Mouse (Mus musculus): Measurements from ENCODE around the gene Dgki.
A peak's percentile ranks its signal among the peaks of the same experiment; 100 is the strongest.

Dgki gene

GRCm38 (mm10) chr6:37060114-37060513 lies 239.9 kb downstream of the Dgki start:
- DNase-seq (ENCODE audit: low spot score) = no peak

DNA sequence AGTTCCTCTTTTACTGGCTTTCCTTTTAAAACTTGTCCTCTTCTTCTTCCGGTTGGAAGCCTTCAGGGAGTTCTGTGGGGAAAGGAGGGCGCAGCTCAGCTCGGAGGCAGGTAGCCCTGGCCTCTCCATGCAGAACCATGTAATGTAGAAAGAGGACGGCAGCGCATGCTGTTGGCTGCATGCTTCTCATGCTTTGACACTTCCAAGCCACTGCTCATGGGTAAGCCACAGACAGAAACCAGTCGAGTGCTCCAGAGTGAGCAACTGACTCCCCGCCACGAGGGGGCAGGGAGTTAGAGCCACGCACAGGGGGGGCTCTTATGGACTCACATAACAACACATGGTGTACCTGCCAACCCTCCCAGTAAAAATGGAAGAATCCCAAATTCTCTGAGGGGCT lies 242.0 kb downstream of the Dgki start:
- DNase-seq (ENCODE audit: low spot score) = no peak

- no peak for DNase-seq (ENCODE audit: low spot score)
These were observed 242.4 kb downstream of the Dgki start for GRCm38 (mm10) chr6:37057536-37057935.

DNA sequence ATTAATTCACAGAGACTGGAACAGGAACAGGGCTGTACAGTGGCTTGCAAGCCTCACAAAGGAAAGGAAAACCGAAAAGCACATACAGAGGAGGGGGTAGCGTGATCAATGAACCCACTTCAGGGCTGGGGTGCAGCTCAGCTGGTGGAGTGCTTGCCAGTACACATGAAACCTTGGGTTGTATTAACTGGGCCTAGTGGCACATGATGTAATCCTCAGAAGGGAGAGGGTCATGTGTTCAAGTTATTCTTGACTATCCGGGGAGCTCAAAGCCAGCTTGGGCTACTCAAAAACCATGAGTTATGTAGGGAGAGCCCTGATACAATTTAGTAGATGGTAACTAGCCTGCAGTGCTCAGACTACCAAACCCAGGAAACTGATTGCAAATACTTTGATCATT lies 244.3 kb downstream of the Dgki start:
- no peak for DNase-seq (ENCODE audit: low spot score)

DNA sequence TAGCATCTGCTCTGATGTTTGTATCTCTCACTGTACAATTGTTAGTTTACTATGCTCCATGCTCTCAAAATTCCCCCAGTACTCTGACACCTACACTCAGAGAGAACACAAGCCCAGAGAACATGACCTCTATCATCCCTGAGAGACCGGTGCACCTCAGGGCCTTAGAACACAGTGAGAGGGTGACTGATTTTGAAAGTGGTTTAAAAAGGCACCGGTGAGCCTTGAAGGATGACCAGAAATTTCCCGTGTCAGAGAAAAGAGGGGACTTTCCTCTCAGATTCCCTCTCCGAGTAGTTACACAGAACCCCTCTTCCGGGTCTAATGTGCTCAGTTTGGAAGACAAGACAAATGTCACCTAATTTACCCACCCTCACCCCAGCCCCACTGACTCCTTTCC lies 244.9 kb downstream of the Dgki start:
- DNase-seq (ENCODE audit: low spot score) = no peak

DNA sequence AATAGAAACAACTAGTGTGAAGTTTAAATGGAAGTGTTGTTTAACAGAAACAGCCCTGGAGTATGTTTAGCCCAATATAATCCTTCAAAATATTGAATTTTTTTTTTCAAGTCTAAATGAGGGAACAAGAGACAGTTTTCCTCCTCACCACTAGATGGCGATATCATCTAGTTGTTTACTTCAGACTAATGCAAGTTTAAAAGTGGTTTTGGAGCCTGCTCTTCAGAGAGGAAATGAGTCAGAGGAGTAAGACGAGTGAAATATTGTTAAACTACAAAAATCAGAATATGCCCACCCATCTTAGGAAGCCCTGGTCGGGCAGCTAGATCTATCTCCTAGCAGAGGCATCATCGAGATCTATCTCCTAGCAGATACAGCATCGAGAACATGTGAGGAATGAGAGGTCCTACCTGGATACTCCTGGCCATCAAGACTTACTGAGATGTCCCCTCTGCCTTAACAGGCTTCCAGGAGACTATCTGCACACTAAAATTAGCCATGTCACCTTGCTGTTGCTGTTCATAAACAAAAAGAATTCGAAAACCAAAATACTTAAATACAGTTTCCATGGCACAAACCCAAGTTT lies 245.5 kb downstream of the Dgki start:
- no peak for DNase-seq (ENCODE audit: low spot score)

- DNase-seq (ENCODE audit: low spot score) = no peak
These were observed 246.6 kb downstream of the Dgki start for GRCm38 (mm10) chr6:37053411-37053810.

- no peak for DNase-seq (ENCODE audit: low spot score)
These were observed 248.3 kb downstream of the Dgki start for GRCm38 (mm10) chr6:37051652-37052051.

- no peak for DNase-seq (ENCODE audit: low spot score)
These were observed 248.8 kb downstream of the Dgki start for GRCm38 (mm10) chr6:37051150-37051549.

DNA sequence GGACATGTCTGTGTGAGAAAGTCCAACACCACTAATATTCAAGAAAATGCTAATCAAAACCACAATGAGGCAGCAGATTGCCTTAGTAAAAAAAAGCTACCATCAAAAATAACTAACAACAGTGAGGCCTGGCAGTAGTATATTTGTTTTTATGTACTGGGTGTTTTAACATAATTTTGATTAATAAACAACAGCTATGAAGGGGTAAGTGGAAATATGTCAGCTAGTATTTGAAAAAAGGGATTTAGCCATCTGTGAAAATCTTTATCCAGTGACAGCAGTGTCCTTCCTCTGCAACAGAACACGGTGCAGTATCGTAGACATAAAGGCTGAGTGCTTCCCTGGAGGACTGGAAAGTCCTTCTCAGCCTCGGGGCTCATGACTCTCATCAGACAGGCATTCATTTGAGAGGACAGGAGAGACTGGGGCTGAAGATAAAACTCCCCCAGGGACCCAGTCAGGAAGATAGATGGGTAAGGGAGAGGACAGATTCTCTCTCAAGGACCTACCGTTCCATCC lies 252.3 kb downstream of the Dgki start:
- no peak for DNase-seq (ENCODE audit: low spot score)

DNA sequence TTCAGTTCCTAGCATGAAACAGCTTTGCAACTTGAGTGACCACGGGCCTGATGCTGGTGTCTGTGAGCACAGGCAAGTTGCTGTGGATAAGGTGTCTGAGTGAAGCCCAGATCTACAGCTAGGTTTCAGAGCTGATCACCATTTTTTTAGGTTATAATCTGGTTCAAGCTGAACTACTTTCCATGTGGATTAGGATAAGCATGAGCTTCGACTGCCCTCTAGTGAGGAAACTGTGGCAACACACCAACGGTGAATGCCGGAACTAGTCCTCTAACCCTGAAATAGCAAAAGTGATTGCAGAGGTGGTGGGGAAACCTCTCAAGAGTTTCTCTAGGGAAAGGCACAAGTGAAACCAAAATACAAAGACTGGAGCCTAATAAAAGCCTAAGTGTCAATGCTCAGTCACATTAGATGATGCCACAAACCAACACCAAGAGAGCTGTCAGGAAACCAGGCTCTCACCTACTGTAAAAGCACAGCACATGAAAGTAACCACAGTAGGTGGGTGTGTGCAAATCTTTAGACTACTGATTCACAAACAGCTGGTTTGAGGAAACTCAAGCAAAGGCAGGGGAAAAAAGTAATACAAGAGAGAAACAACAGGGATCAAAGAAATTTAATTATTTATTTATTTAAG lies 253.7 kb downstream of the Dgki start:
- peak; percentile 63 for DNase-seq (ENCODE audit: low spot score)

GRCm38 (mm10) chr6:37044796-37045195 lies 255.2 kb downstream of the Dgki start:
- DNase-seq (ENCODE audit: low spot score) = no peak

DNA sequence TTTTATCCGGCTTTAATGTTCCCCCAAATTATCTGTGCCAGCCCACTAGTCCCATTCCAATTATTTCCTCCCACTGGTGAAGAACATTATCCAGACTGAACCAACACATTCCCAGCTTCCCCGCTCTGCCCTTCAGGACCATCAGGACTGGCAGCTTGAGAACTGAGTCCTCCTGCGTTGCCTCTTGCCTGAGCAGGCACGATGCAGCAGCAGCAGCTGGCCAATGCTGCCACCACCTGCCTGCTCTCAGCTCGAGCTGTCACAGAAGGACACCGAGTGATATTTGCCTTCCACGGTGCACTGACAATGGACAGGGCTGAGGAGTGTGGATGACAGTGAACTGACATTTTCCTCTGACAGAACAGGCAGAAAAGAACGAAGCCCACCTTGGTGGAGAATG lies 261.5 kb downstream of the Dgki start:
- DNase-seq (ENCODE audit: low spot score) = no peak

DNA sequence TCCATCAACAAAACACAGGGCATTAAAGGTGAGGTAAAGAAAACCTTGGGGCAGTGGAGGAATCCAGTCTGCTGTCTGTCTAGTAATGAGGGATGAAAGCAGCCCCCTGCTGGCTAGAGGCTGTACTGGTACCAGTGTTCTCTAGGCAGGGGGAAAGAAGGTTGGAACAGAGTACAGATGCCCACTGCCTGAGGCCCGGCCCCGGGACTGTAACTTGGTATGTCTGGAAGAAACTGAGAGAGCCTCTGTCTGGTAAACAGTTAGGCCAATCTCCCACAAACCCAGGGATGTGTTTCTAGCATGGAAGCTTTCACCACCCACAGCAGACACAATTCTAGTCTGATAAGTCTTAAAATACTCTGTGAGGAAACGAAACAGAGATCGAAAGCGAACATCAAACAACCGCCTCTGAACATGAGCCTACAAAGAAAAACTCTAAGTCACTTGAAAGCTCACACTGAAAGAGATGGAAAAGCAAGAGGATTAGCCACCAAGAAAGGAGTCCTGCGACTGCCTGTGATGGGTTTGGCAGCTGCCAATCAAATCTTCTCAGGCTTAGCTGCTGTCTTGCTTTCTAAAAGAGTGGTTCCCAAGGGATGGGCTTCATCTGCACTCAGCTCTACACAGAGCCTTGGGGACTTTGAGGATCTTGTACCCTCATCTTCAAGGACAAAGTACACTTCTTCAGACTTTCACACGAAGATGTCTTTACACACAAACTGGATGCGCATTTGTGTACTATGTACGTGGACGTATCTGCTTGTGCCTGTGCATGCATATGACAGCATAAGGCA lies 262.7 kb downstream of the Dgki start:
- peak; percentile 33 for DNase-seq (ENCODE audit: low spot score)

DNA sequence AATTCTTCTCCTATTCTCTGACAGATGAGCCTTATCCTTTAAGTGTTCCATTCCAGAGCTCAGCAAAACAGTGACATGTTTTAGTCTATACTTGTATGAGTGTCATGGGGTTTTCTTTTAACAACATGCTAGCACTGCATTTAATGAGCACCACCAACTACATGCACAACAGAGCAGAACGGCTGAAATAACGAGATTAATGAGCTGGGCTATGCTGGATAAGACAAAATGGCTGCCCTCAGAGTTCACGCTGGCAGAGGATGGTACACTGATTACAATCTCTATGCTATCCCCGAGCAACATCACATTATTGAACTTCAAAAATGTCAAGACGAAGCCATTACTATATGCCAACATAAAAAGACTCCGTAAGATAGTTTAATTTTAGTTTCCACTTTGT lies 264.3 kb downstream of the Dgki start:
- no peak for DNase-seq (ENCODE audit: low spot score)

GRCm38 (mm10) chr6:37030986-37031385 lies 269.0 kb downstream of the Dgki start:
- no peak for DNase-seq (ENCODE audit: low spot score)

GRCm38 (mm10) chr6:37030402-37030801 lies 269.6 kb downstream of the Dgki start:
- DNase-seq (ENCODE audit: low spot score) = no peak

DNA sequence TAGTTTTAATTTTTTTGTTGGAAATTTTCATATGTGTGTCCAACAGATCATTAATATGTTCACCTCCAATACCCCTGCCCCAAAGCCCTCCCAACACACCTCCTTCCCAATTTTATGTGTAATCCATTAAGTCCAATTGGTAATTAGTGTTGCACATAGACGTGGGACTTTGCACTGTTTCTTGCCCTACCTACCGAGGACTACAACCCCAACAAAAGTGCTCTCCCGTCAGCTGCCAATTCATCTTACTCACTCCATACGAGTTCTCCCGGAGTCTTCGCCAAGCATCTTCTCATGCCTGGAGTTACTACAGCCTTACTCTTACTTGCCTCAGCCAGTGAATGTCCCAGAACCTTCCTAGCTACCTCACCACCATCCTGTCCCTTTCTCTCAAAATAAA lies 271.1 kb downstream of the Dgki start:
- no peak for DNase-seq (ENCODE audit: low spot score)

GRCm38 (mm10) chr6:37028300-37028699 lies 271.7 kb downstream of the Dgki start:
- no peak for DNase-seq (ENCODE audit: low spot score)

DNA sequence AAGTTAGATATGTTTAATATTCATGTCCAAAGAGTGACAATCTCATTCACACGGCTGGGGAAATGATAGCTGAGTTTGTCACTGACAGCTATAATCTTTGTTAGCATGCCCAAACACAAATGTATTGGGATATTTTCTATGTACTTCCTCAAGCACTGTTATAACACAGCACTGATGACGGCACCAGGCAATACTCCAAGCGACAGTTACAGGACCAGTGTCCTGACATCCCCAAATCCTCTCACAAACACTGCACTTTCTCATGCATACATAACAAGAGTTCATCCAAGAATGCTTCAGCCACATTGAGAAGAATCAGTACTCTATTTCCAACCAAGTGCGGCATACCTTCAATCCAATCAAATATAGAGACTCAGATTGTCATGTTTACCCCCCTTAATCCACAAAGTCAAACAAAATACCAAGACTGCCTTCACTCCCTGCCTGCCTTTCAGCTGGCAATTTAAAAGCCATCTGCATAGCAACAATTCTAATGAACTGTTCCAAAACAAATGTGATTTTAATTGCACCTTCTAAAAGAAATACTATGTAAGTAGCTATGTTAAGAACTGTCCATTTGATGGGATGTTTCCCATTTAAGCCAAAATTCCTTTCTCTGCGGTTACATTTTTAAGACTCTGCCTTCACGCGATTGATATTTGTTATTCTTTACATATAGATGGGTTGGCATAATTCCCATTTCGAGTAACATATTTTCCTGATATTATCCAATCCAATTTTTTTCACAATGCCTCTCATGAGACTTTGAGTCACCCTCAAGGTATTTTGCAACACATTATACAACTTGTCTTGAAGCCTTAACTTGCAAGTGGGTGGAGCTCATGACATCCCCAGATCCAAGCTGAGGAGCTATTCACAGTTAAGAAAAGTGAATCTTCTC lies 273.4 kb downstream of the Dgki start:
- DNase-seq (ENCODE audit: low spot score) = no peak

DNA sequence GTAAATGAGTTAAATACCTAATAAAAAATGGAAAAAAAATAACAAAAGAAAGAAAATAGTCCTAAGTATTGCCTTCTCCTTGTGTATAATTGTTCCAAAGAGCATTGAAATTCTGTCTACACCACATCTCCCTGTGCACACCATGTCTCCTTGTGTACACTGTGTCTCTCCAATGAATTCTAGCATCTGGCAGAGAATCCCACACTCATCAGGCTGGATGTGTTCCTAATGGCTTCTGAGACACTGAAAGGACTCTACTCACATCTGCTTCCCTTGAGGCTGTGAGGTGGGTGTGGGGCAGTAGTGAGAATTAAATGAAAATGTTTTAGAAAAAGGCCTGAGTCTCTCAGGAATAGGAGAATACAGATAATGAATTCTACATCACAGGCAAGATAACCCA lies 283.9 kb downstream of the Dgki start:
- DNase-seq (ENCODE audit: low spot score) = no peak

DNA sequence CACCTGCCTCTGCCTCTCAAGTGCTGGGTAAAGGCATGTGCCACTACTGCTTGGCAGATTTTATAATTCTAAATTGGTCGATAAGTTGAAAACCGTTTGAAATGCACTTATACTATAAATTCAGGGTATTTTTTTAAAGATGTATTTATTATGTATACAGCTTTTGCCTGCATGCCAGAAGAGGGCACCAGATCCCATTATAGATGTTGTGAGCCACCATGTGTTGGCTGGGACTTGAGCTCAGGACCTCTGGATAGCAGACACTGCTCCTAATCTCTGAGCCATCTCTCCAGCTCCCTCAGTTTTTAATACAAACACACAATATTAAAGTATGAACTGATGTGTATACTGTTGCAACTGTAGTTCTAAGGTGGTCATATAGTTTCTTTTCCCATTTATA lies 288.4 kb downstream of the Dgki start:
- no peak for DNase-seq (ENCODE audit: low spot score)
